Mouse (Mus musculus) CH12.LX (cell line): ENCODE results near the gene Adam10. TPM values are rescaled to one million over a fixed set of nuclear protein-coding genes. Genes with fewer than 3 reads are reported as not detected.

ENCODE experiments used
- DNase-seq: peaks from one replicate; pipeline ENCODE4 v3.0.0-alpha.2; 2013; ENCODE audit errors: extremely low read depth
- H3K27ac ChIP-seq: 2 replicates; pipeline ENCODE4 v1.5.1; 2012; ENCODE audit warnings: low read depth, mild to moderate bottlenecking, control low read depth, moderate library complexity; ENCODE audit not compliant: insufficient read depth
- H3K27me3 ChIP-seq: replicated peaks from 2 replicates; pipeline ENCODE3; 2012; ENCODE audit warnings: inconsistent platforms
- H3K36me3 ChIP-seq, 2 experiments: replicated peaks in 1 of 2; 2 replicates each; pipeline versions ENCODE3 to v1.6.1; 2012; ENCODE audit warnings: inconsistent platforms in 1 of 2, low read length in 1 of 2, mild to moderate bottlenecking in 1 of 2, mixed read lengths in 1 of 2, moderate library complexity in 1 of 2; ENCODE audit not compliant: control insufficient read depth in 1 of 2, insufficient read depth in 1 of 2
- H3K4me1 ChIP-seq, 2 experiments: 2 replicates each; pipeline ENCODE4 v1.6.1; 2012; ENCODE audit warnings: inconsistent platforms in 1 of 2, moderate library complexity in 1 of 2; ENCODE audit not compliant: insufficient read depth in 2 of 2, control insufficient read depth in 1 of 2
- H3K4me2 ChIP-seq: 2 replicates; pipeline ENCODE4 v1.6.1; 2012; ENCODE audit warnings: low read depth, mild to moderate bottlenecking, control low read depth; ENCODE audit not compliant: poor library complexity, insufficient read depth, severe bottlenecking
- H3K4me3 ChIP-seq, 3 experiments: fragments of 150-350 bp in 1 of 3; sonication (generic) in 1 of 3; replicated peaks in 1 of 3; 2 replicates each; pipeline versions ENCODE3 to v1.5.1; 2011 to 2012; ENCODE audit warnings: low read depth in 2 of 3, low read length in 2 of 3, mild to moderate bottlenecking in 2 of 3, moderate library complexity in 2 of 3, control low read depth in 1 of 3, improper control_type of control experiment in 1 of 3, inconsistent platforms in 1 of 3, mixed read lengths in 1 of 3; ENCODE audit not compliant: poor library complexity in 1 of 3
- H3K79me2 ChIP-seq: replicated peaks from 2 replicates; pipeline ENCODE4 v1.6.1; 2012; ENCODE audit warnings: mild to moderate bottlenecking, moderate library complexity; ENCODE audit not compliant: control insufficient read depth, poor library complexity, insufficient read depth, severe bottlenecking; ENCODE audit errors: extremely low read depth
- H3K9ac ChIP-seq: 2 replicates; pipeline ENCODE4 v1.6.1; 2012; ENCODE audit warnings: low read depth, mild to moderate bottlenecking, control low read depth, moderate library complexity; ENCODE audit not compliant: insufficient read depth
- H3K9me3 ChIP-seq: replicated peaks from 2 replicates; pipeline ENCODE3; 2012; ENCODE audit warnings: low read length, inconsistent platforms, mixed read lengths
- BHLHE40 ChIP-seq: IDR thresholded peaks from 2 replicates; pipeline ENCODE4 v1.6.1; 2011; ENCODE audit warnings: mild to moderate bottlenecking, low read depth, low read length, improper control_type of control experiment
- ETS1 ChIP-seq: conservative IDR thresholded peaks from 2 replicates; pipeline ENCODE4 v1.6.1; 2012; ENCODE audit warnings: low read depth, mild to moderate bottlenecking, inconsistent platforms, low read length, improper control_type of control experiment, moderate library complexity
- GABPA ChIP-seq: IDR thresholded peaks from 2 replicates; pipeline ENCODE4 v1.6.1; 2012; ENCODE audit warnings: low read depth, low read length, improper control_type of control experiment, inconsistent platforms; ENCODE audit not compliant: insufficient replicate concordance
- HCFC1 ChIP-seq: IDR thresholded peaks from 2 replicates; pipeline ENCODE4 v1.6.1; 2012; ENCODE audit warnings: low read depth, mild to moderate bottlenecking, inconsistent platforms, low read length, improper control_type of control experiment
- IRF4 ChIP-seq: IDR thresholded peaks from 2 replicates; pipeline ENCODE4 v1.6.1; 2014; ENCODE audit warnings: low read depth, mild to moderate bottlenecking, inconsistent platforms, low read length, improper control_type of control experiment
- JUN ChIP-seq: IDR thresholded peaks from 2 replicates; pipeline ENCODE4 v1.6.1; 2011; ENCODE audit warnings: low read depth, mild to moderate bottlenecking, low read length, improper control_type of control experiment, moderate library complexity; ENCODE audit not compliant: insufficient read depth
- KAT2A ChIP-seq: IDR thresholded peaks from 2 replicates; pipeline ENCODE4 v1.6.1; 2012; ENCODE audit warnings: low read length, improper control_type of control experiment, inconsistent platforms; ENCODE audit not compliant: insufficient replicate concordance
- MAX ChIP-seq: IDR thresholded peaks from 2 replicates; pipeline ENCODE4 v1.6.1; 2011; ENCODE audit warnings: low read length, improper control_type of control experiment
- MAZ ChIP-seq: IDR thresholded peaks from 2 replicates; pipeline ENCODE4 v1.6.1; 2012; ENCODE audit warnings: low read depth, mild to moderate bottlenecking, inconsistent platforms, low read length, improper control_type of control experiment, moderate library complexity
- MEF2A ChIP-seq: IDR thresholded peaks from 2 replicates; pipeline ENCODE4 v1.6.1; 2014; ENCODE audit warnings: low read depth, mild to moderate bottlenecking, inconsistent platforms, low read length, improper control_type of control experiment, borderline replicate concordance
- NELFE ChIP-seq: IDR thresholded peaks from 2 replicates; pipeline ENCODE4 v1.6.1; 2011; ENCODE audit warnings: low read depth, low read length, improper control_type of control experiment
- POLR2AphosphoS2 ChIP-seq: IDR thresholded peaks from 2 replicates; pipeline ENCODE4 v1.6.1; 2011; ENCODE audit warnings: low read depth, low read length, improper control_type of control experiment
- RAD21 ChIP-seq: IDR thresholded peaks from 2 replicates; pipeline ENCODE4 v1.6.1; 2011; ENCODE audit warnings: low read depth, mild to moderate bottlenecking, low read length, improper control_type of control experiment, moderate library complexity
- RCOR1 ChIP-seq: conservative IDR thresholded peaks from 2 replicates; pipeline ENCODE4 v1.6.1; 2012; ENCODE audit warnings: low read depth, mild to moderate bottlenecking, inconsistent platforms, low read length, improper control_type of control experiment
- SIN3A ChIP-seq: IDR thresholded peaks from 2 replicates; pipeline ENCODE4 v1.6.1; 2012; ENCODE audit warnings: low read length, improper control_type of control experiment, inconsistent platforms
- UBTF ChIP-seq: IDR thresholded peaks from 2 replicates; pipeline ENCODE4 v1.6.1; 2012; ENCODE audit warnings: low read depth, mild to moderate bottlenecking, inconsistent platforms, low read length, improper control_type of control experiment, moderate library complexity
- ZC3H11A ChIP-seq: IDR thresholded peaks from 2 replicates; pipeline ENCODE4 v1.6.1; 2012; ENCODE audit warnings: low read depth, mild to moderate bottlenecking, inconsistent platforms, low read length, improper control_type of control experiment
- ZKSCAN1 ChIP-seq: IDR thresholded peaks from 2 replicates; pipeline ENCODE4 v1.6.1; 2012; ENCODE audit warnings: low read depth, inconsistent platforms, low read length, improper control_type of control experiment, borderline replicate concordance
- ZMIZ1 ChIP-seq: IDR thresholded peaks from 2 replicates; pipeline ENCODE4 v1.6.1; 2012; ENCODE audit warnings: low read depth, mild to moderate bottlenecking, inconsistent platforms, low read length, improper control_type of control experiment
- dilution Hi-C: fragments of 300-500 bp; cut with MboI; formaldehyde crosslinking; loops from 2 replicates; pipeline ENCODE4 v1.14.3; 2020; ENCODE audit warnings: low sequenced_read_pairs; ENCODE audit not compliant: extremely low pct_unique_long_range_greater_than_20kb, extremely low pct_ligation_motif_present
- in situ Hi-C: fragments of 300-500 bp; cut with MboI; formaldehyde crosslinking; loops from 3 replicates; pipeline ENCODE4 v1.14.3; 2019; ENCODE audit warnings: low sequenced_read_pairs, low pct_ligation_motif_present, low pct_unique_long_range_greater_than_20kb, mixed read lengths
- polyA plus RNA-seq: library from polyadenylated mRNA; unstranded; fragments of >175 nt; gene quantifications from 2 replicates; pipeline ENCODE4 v1.2.1, GENCODE M21; 2012; ENCODE audit warnings: low read depth; ENCODE audit not compliant: insufficient read length
- total RNA-seq, 2 experiments: library from RNA; depleted of rRNA; stranded (reverse); fragments of 300-350 nt in 1 of 2; fragments of >200 nt in 1 of 2; gene quantifications; 2 replicates each; pipeline ENCODE4 v1.2.3; 2012 to 2014

The Adam10 gene
- total and polyA plus RNA-seq, 3 experiments: 9.3 to 28.9 (median 17.8) TPM

- no peak for DNase-seq
- H3K4me1 ChIP-seq: 0 out of 4 replicates have a peak, but pooled peaks cover 0 to 7% of the 10 kb centered on the region in 2 experiments
- in situ Hi-C loops (no loop called here), dilution Hi-C loops (no loop called here)
- no peaks in the 10 kb centered on the region for H3K79me2 ChIP-seq
- H3K4me3 ChIP-seq: no peak overlapping the region
- H3K4me2 ChIP-seq: no peak overlapping the region
- TF ChIP-seq JUN (no peak), HCFC1 (no peak), POLR2AphosphoS2 (no peak), BHLHE40 (no peak), ZC3H11A (no peak), RCOR1 (no peak), RAD21 (no peak), UBTF (no peak), SIN3A (no peak), IRF4 (no peak), KAT2A (no peak), NELFE (no peak), GABPA (no peak), ZKSCAN1 (no peak), MAZ (no peak), ZMIZ1 (no peak)
- no peak overlapping the region for H3K27ac ChIP-seq
- peaks cover 0 to 4% of the 10 kb centered on the region in 2 experiments for H3K36me3 ChIP-seq
- H3K9me3 ChIP-seq: no peaks in the 10 kb centered on the region
- no peaks in the 10 kb centered on the region for H3K27me3 ChIP-seq
- H3K9ac ChIP-seq: no peak overlapping the region
Observed at GRCm38 (mm10) chr9:70788705-70789104, 109.9 kb downstream of the Adam10 start.

GRCm38 (mm10) chr9:70790621-70791020 lies 111.8 kb downstream of the Adam10 start:
- dilution Hi-C loops: no loop called here
- no peaks in the 10 kb centered on the region for H3K27me3 ChIP-seq
- 0 out of 4 replicates have a peak, but pooled peaks cover 0 to 7% of the 10 kb centered on the region in 2 experiments for H3K4me1 ChIP-seq
- H3K9ac ChIP-seq: no peak overlapping the region
- in situ Hi-C loops: no loop called here
- TF ChIP-seq ZKSCAN1 (no peak), MAX (no peak), GABPA (no peak), RAD21 (no peak), SIN3A (no peak), ZC3H11A (no peak), MEF2A (no peak), ETS1 (no peak), IRF4 (no peak)
- no peaks in the 10 kb centered on the region for H3K36me3 ChIP-seq
- DNase-seq: no peak
- H3K9me3 ChIP-seq: no peaks in the 10 kb centered on the region
- H3K79me2 ChIP-seq: no peaks in the 10 kb centered on the region
- no peak overlapping the region for H3K27ac ChIP-seq
- H3K4me2 ChIP-seq: no peak overlapping the region
- no peak overlapping the region for H3K4me3 ChIP-seq
